Mouse (Mus musculus) retina, embryonic 14.5 days (tissue): ENCODE results near the gene Ntm.

ENCODE experiments used
- DNase-seq: peaks from one replicate; pipeline ENCODE4 v3.0.0-alpha.2; 2015; ENCODE audit warnings: low spot score

Gene Ntm

DNA sequence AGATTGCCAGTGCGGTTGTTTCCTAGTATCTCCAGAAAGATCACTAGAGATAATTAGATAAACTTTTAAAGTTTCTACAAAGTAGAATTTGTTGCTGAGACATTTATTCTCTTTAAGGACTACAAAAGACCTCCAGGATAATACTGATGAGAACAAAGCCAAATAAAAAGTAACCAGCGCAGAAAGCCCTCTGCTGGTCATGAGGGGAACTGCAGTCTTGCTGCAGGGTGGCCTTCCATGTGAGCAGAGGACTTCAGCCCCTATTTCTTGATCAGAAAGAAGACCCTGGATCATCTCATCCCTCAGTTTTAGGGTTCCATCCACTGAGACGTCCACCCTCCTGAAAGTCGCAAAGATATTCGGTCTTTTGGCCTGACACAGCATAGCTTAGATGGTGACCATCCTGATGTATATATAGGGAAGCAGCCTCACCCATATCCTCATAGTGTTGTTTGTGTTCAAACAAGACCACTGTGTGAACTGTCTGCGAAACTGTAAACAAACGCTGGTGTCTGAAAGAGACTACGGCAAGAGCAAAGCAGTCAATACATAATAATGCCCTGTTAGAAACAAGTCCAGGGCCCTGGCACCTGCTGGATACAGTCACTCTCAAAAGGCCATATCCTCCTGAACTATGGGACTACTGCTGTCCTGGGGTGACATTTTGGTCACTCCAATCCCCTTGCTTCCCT lies 553.6 kb downstream of the Ntm start:
- DNase-seq: peak; percentile 80

DNA sequence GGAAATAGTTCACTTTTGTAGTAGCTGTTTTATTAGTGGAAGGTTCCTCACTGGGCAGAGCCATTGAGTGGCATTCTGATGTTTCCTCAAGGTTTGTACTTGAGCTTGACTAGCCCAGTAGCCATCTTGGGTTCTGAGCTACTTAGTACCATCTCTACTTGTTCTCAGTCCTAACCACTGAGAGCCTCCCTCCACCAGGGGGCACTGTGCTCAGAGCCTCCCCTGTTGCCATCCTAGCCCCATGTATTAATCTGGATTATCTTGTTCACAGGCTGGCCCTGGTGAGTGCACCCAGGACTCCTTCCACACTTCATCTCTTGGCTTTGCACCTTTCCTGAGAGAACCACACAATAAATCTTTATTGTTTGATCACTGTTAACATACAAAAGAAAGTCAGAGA lies 555.0 kb downstream of the Ntm start:
- peak; percentile 51 for DNase-seq

DNA sequence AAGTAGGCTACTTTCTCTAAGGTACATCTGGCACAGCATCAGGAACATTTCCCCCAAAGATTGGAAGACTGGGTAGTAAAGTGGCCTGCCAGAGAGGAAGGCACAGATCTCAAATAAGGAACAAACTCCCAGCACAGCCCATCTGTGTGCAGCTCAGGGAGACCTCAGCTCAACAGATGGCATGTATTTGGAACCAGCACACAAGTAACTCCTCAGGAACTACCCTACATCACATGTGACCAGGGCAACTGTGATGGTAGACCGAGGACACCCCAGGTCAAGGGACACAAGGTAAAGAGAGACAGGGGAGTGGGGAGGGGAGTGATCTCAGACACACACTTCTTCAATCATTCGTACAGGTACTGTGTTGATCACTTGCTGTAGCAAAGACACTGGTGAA lies 556.0 kb downstream of the Ntm start:
- no peak for DNase-seq

DNA sequence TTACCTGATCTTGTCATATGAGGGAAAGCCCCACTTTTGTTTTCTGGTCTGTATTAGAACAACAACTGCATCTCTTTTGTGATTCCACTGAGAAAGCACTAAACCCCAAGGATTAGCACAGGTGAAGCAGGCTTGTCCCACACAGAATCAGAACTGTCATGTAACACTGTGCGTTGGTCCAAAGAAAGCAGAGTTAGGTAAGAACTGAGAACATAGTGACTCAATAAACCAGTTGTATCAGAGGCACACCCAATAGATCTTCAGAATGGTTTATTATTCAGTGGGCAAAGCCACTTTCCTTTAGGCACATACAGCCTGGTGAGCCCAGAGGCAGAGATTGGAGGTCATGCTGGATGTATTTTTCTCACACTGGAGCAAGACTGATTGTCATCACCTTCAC lies 556.9 kb downstream of the Ntm start:
- no peak for DNase-seq

DNA sequence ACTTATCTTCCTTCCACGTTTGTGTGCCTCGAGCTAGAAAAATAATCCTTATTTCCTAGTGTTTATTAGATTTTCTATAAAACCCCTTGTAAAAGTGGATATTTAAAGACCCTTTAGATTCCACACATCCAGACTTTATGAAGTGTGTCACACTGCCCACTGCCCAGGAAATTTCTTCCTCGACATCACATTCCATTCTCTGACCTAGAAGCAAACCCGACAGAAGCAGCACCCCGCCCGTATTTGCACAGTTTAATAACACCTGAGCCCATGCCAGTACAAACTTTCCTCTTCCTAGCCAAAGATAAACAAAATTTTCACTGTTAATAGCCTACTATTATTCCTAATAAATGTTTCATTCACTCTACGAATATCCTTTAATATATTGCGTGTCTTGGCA lies 562.8 kb downstream of the Ntm start:
- DNase-seq: no peak

DNA sequence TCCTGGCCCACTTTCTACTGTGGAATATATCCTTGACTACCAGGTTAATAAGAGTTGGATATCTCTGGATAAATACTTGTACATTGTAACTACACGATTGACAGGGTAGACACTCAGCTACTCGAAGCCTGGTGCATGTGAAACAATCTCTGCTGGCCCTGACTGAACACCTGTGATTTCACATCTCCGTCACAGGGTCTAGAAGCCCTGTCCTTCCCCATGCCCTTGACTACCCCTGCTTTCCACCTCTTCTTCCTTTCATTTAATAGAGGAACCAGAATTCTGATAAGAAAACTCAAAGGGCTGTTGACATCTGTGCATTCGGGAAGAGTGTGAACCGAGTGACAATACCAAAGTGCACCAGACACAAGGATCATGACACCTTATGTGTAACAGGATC lies 566.8 kb downstream of the Ntm start:
- no peak for DNase-seq

DNA sequence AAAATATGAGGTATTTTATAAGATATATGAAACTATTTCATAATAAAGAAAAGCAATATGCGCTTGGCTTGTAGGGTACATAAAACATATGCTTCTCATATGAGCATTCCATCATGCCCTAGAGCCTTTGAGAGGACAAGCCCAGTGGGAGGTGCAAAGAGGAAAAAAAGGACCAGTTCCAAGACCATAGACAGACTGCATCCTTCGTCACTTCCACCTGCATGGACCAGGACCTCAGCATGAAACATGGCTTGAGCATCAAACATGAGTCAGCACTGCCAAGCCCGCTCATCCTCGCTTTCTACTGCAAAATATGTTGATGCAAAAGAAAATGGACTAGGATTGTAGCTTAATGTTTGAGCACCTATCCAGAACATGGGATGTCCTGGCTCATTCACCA lies 569.8 kb downstream of the Ntm start:
- no peak for DNase-seq

DNA sequence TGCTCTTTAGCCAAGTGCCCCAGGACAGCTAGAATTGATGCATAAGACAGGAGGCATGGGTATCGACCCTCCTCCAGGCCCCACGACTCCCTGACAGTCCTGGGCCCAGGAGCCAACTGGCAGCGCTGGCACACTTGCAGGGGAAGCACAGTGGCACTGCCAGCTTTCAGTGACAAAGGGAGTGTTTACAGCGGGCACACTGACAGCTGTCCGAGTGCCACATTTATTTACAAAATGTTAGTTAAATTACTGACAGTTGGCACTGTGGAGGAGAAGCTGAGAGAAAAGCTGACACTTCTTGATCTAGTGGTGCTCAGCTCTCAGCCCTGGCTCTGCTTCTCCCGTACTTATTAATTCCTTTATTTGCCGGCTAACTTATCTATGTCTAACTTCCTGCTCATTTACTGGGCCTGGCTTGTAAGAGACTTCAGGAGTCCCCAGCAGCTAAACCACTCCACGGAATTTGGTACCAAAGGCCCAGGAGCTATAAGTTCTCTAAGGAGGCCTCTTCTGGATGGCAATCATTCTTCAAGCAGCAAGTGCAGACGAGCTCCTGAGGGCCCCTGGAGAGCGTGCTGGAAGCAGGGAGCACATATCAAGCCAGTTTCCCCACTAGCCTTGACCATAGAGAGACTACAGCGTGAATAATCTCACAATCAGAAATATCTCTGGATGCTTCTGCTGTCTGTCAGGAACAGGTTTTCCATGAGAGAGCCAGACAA lies 572.0 kb downstream of the Ntm start:
- no peak for DNase-seq

DNA sequence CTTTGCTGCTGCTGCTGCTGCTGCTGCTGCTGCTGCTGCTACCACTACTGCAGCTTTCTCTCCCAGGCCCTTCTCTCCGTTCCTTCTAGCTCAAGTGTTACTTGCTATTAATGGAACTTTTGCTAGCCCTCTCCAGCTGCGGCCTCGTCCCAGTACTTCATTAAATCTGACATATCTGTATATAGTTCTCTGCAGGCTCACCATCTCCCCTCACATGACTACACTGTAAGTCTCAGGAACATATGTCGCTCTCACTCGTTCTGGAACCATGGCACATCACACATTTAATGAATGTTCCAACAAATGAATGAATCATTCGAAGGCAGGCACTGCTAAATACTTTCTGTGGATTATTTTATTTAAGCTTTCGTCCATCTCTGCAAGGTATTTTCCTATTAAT lies 573.7 kb downstream of the Ntm start:
- DNase-seq: no peak

DNA sequence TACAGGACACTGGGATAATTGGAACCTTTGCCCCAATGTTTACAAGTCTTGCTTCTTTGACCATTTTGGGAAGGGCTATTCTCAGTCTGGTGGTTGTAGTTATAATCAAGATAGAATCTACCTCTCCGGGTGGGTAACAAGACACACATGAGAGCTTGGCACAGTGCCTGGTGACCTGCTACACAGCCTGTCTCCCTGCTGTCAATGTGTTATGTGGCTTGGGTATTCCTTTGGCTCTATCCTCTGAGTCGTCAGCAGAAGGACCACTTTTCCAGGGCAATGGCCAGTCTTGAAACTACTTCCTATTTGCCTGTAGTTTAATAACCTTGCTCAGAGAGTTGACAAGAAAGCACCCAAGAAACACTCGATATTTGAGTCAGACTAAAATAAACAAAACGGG lies 575.8 kb downstream of the Ntm start:
- no peak for DNase-seq

DNA sequence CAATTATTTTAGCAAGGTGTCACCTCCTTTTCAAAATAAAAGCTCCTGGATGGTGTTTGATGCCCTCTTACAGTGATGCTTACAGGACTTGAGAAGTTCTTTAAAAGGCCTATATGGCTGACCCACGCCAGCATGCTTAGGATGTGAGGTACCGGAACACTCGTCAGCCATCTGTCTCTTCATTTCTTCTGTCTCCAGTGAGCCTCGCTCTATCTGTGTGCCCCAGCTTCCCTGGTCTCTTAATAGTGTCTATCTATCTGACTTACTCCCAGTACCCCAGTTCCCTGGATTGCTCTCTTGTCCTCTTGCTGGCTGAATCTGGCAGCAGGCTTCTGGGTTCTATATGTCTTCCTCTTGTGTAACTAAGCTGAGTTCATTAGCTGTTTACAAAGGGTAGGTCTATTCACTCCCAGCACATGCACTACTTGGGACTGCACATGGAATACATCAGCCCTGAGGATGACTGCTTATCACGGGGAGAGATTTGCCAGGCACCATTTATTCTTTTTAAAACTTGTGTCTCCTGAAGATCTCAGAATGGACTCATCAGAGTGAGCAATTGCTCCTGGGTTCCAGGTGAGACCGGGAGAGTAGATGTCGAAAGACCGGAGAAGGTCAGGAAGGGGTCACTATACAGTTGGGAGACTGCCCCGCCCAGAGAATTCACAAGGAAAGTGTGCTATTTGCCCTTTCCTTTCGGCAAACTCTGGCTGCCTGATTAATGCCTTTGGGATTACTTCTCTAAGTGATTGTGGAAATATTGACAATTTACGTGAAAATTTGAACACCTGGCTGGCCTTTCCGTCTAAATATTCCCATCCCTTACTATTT lies 585.6 kb downstream of the Ntm start:
- no peak for DNase-seq

DNA sequence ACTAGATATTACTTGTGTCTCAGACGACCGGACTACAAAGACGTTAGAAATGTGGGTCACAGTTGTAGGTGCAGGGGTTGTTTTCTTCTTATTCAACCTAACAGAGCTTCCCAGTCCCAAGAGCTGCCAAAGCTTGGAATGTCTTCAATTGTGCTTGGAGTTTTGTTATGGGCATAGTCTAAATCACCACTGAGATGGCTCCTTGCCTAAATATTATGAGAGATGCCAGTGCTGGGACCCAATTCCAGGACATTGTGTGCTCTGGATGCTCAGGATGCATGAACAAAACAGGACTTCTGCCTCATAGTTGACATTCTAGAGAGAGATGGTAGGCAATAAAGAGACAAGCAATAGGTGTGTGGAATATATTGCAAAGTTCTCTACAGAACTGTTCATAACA lies 591.6 kb downstream of the Ntm start:
- no peak for DNase-seq

DNA sequence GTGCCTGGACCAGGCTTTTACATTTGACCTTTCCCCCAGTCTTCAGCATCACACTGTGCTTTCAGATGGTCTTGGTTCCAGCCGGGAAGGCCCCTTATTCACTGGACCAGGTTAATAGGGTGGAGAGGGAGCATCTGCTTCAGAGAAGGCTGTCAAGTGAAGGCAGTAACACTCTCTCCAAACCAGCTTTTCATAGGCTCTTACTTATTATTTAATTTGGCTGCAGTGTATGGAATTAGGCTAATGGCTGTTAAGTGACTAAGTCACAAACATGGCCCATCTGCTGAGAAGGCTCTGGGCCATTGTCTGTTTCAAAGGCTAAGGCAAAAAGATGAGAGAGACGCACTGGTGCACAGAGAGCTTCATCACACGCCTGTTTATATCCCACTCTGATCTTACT lies 593.3 kb downstream of the Ntm start:
- DNase-seq: no peak

DNA sequence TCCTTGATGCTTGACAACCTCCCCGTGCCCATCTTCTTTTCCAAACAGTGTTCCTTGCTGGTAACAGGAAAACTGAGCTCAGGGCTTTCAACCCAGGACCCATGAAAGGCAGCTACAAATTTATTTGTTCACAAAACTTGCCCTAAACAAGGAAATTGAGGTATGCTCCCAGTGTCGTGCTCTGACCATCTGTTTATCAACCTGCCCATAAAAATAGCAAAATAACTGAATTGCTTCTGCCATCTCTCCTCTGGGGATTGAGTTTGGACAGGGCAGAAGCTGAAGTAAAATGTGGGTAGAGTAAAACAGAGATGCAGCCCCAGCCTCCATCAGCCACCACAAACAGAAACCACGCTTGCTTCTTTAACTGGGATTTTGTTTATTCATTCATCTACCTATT lies 594.6 kb downstream of the Ntm start:
- DNase-seq: no peak

DNA sequence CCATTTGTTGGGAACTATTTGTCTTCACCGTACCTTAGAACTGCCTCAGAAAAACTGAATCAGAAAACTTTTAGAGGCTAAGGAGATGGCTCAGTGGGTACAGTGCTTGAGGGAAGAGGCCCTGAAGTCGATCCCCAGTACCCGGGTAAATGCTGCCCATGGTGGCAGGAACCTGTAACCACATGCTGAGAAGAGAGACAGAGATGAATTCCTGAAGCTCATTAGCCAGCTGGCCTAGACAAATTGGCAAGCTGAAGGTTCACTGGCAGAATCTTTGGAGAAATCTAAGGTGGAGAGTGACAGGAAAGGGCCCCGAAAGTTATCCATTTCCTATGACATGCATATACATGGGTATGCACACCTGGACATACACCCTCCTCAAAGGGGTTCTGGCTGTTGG lies 605.1 kb downstream of the Ntm start:
- no peak for DNase-seq

DNA sequence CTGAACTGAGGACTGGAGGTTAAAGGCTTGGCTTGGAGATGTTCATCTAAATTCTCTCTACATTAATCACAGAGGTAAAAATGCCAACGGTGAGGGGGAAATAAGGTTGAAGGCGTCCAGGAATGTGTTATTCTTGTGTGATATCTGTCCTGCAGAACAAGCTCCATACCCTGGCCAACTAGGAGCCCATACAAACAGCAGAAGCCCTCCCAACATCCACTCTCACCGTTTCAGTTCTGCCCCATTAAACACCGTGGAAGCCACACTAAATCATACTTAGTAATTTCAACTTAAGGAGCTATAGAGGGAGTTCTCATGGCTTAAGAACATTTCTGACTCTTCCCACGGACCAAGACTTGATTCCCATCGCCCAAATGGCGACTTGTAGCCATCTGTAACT lies 620.6 kb downstream of the Ntm start:
- DNase-seq: no peak

DNA sequence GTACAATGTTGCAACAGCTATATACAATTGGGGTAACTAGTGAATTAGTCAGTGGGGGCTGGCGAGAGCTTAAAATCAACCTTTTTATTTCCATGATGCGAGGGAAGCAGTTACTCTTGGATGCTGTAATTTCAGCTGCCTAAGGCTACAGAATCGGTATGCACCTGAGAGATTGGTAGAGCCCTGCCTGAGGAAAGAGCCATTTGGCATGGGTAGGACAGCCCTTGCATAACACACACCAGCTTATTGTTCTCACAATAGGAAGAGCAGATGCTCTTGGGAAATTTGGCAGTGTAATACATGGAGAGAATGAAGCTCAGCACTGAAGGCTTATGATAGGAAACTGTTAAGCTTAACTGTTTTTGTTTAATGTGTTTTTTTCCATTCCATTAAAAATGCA lies 621.6 kb downstream of the Ntm start:
- DNase-seq: no peak

DNA sequence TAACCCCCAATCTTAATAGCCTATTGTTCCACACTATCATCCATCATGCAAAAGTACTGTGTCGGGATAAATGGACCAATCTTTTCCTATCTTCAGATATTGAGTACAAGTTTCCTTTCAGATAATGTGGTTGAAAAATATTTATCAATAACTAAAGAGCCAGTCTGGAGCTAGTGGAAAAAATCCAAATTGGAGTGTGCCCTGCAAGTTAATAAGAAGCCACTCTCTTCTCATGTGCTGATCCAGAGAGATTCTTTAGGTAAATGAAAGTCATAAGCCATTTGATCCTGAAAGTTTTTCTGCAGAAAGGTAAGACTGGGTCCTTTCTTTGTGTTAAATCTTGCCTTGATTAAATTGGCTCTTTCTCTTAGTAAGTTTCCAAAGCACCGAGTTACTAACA lies 627.3 kb downstream of the Ntm start:
- DNase-seq: no peak

DNA sequence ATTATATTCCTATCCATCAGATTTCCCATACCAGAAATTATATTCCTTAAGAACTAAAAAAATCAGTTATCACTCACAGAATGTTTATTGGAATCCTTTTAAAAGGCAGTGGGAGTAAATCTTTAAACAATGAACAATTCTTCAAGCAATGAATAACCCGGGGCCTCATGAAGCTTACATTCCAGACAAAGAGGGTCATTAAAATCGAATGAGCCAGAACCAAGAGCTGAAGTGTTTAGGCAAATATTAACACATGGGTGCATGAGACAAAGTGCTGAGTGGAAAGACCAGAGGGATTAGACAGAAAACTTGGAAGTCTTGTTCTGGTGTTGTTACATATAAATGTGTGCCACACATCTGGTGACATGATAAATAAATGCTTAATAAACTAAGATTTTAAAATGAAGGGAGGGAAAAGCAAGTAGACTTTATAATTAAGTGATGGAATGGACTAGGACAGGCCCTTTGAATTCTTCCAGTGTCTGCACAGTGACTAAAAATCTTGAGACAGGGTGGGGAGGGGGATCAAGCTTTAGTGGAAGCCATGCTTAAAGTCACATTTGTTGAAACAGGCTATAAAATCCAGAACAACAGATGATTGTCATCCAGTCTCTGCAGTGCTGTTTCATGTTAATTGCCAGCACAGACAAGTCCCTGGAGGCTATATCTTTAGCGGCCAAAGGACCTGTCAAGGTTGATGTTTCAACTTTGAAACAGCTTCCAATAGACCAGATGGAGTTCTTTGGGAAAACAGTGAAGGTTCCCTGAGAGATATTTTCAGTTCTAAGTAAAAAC lies 630.4 kb downstream of the Ntm start:
- DNase-seq: no peak

DNA sequence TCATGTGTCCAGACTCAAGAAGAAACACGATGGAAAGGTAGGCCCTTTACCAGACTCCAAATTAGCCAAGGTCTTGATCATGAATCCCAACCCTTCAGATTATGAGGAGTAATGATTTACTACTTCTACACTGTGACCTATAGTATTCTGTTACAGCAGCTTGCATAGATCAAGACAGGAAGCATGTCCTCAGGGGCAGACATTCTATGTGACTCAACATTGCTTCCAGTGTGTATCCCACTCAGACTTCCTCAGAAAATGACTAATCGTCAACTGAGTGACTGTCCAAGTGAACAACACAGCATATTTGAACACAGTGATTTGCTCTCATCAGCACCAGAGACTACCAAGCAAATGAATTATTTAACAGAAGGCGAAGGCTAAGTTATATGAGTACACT lies 632.5 kb downstream of the Ntm start:
- no peak for DNase-seq

DNA sequence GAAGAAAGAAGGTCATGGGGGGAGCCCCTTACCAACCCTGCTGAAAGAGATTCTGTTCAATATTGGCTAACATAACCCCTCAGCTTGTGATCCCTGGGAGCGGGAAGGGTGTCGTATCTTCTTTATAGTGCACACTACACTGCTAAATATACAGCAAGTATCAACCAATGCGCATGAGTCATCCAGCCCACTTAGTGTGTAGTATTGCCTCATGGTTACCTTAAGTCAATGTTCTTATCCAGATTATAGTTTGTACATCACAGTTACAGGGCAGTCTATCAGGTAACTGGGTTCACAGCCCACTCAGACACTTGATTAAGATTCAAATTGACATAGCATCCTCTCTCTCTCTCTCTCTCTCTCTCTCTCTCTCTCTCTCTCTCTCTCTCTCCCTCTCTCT lies 636.7 kb downstream of the Ntm start:
- no peak for DNase-seq

DNA sequence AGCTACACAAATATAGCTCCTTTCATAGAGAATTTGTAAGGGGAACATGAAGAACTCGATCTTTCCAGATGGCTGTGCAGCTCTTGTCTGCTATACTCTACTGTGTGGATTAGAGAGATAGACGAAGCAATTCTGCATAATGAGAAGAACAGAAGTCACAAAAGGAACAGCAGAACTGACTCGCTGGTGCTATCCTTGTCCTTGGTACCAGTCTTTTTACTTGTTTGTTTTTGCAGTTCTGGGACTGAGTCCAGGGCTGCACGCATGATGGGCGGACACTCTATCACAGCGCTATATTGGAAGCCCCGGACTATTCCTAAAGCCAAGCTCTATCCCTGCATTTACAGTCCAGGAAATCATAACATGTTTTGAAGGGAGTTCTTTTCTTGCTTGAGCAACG lies 637.8 kb downstream of the Ntm start:
- DNase-seq: no peak
